Mouse (Mus musculus) intestine, postnatal 0 days (tissue): ENCODE results near the gene Phf20. TPM values are rescaled to one million over a fixed set of nuclear protein-coding genes. Genes with fewer than 3 reads are reported as not detected.
"Not testable (repeated sequence)": the region's sequence is repeated elsewhere in the genome, so short reads cannot be mapped to it uniquely, and the experiment has no call there.

ENCODE experiments used
- ATAC-seq: fragments of 200-750 bp; cut with Nextera tagmentation; 2 replicates; pipeline ENCODE4 v1.8.0; 2017; ENCODE audit warnings: mild to moderate bottlenecking, moderate TSS enrichment, moderate library complexity
- H3K27ac ChIP-seq: fragments of 300-500 bp; sonication (generic); 2 replicates; pipeline ENCODE4 v1.5.1; 2014; ENCODE audit warnings: mild to moderate bottlenecking, low read depth, low read length, moderate library complexity
- H3K27me3 ChIP-seq: fragments of 300-500 bp; sonication (generic); replicated peaks from 2 replicates; pipeline ENCODE4 v1.6.1; 2014; ENCODE audit warnings: low read length, mixed read lengths; ENCODE audit not compliant: control insufficient read depth, insufficient read depth
- H3K36me3 ChIP-seq: fragments of 300-500 bp; sonication (generic); 2 replicates; pipeline ENCODE4 v1.6.1; 2014; ENCODE audit warnings: mild to moderate bottlenecking, moderate library complexity; ENCODE audit not compliant: control insufficient read depth, insufficient read depth
- H3K4me1 ChIP-seq: fragments of 300-500 bp; sonication (generic); replicated peaks from 2 replicates; pipeline ENCODE4 v1.6.1; 2014; ENCODE audit warnings: antibody characterized with exemption, low read length, mixed read lengths; ENCODE audit not compliant: control insufficient read depth, insufficient read depth
- H3K4me2 ChIP-seq: fragments of 300-500 bp; sonication (generic); replicated peaks from 2 replicates; pipeline ENCODE4 v1.6.1; 2014; ENCODE audit warnings: low read depth, mild to moderate bottlenecking, moderate library complexity
- H3K4me3 ChIP-seq: fragments of 300-500 bp; sonication (generic); 2 replicates; pipeline ENCODE4 v1.5.1; 2014; ENCODE audit warnings: low read depth, low read length
- H3K9ac ChIP-seq: fragments of 300-500 bp; sonication (generic); 2 replicates; pipeline ENCODE4 v1.6.1; 2014; ENCODE audit warnings: mild to moderate bottlenecking, low read depth, low read length
- H3K9me3 ChIP-seq: fragments of 300-500 bp; sonication (generic); 2 replicates; pipeline ENCODE4 v1.6.1; 2016; ENCODE audit warnings: mixed run types; ENCODE audit not compliant: control insufficient read depth
- CTCF ChIP-seq: sonication (generic); IDR thresholded peaks from 2 replicates; pipeline ENCODE4 v1.5.1; 2016; ENCODE audit warnings: low read depth, mild to moderate bottlenecking, control low read depth, antibody characterized with exemption, moderate library complexity
- WGBS: fragments of 180-500 bp; shearing (Covaris S2); extraction: QIAGEN DNeasy Blood & Tissue Kit; methylation state at CpG from one replicate; pipeline ENCODE4 v1.1.7; 2014; 5-methylcytosine and 5-hydroxymethylcytosine counted together
- polyA plus RNA-seq: library from polyadenylated mRNA; unstranded; fragments of >200 nt; fragmentation: Nextera tagmentation; extraction: Ambion mirVana; gene quantifications from 2 replicates; pipeline ENCODE4 v1.2.1, GENCODE M21; 2015

Gene Phf20
- polyA plus RNA-seq, 1 experiment from 2014 or later = 20.9 TPM

DNA sequence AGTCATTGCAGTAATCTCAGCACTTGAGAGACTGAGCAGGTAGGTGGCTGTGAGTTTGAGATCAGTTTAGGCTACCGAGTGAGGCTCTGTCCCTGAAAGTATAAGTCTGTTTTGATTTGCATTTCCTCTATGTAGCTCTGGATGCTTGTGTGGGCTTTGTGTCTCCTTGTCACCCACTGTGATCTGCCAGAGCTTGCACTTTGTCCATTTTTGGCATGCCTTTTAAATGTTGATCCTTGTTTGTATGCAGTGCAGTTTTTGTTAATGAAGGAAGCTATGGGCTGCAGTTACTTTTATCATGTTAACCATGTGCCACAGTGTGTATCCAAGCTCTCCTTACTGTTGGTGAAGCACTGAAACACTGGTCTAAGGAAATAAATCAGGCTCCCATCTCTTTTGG is 21.5 kb downstream of the Phf20 start:
- TF ChIP-seq CTCF = no peak
- Histone ChIP-seq H3K4me3 (no peak overlapping the region), H3K36me3 (no peaks in the 10 kb centered on the region; the same call in 1 of the 2 replicates), H3K27ac (no peak overlapping the region), H3K9ac (no peak overlapping the region), H3K4me2 (no peak overlapping the region), H3K4me1 (no peaks in the 10 kb centered on the region), H3K27me3 (no peaks in the 10 kb centered on the region), H3K9me3 (no peaks in the 10 kb centered on the region)
- WGBS = 64% methylated on average over 1 of the region's 1 CpGs
- no peak for ATAC-seq

DNA sequence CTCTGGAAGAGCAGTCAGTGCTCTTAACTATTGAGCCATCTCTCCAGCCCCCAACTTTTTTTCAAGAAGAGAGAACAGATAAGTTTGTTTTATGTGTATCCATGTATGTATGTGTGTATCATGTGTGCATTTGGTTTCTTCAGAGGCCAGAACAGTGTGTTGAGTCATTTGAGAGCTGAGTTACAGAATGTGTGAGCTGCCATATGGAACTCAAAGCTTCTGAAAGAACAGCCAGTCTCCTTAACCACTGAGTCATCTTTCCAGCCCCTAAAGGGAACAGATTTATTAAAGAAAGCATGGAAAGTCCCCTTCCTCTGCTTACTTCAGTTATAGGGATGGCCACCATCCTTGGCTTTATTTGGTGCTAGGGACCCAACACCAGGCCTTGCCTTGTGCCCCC is 25.8 kb downstream of the Phf20 start:
- TF ChIP-seq CTCF = no peak
- no peaks in the 10 kb centered on the region for H3K4me1 ChIP-seq
- H3K9ac ChIP-seq = no peak overlapping the region
- no peak overlapping the region for H3K27ac ChIP-seq
- H3K27me3 ChIP-seq = no peaks in the 10 kb centered on the region
- no peak for ATAC-seq
- H3K4me2 ChIP-seq = no peak overlapping the region
- H3K36me3 ChIP-seq = peaks cover 14% of the 10 kb centered on the region
- no peaks in the 10 kb centered on the region for H3K9me3 ChIP-seq
- no peak overlapping the region for H3K4me3 ChIP-seq

DNA sequence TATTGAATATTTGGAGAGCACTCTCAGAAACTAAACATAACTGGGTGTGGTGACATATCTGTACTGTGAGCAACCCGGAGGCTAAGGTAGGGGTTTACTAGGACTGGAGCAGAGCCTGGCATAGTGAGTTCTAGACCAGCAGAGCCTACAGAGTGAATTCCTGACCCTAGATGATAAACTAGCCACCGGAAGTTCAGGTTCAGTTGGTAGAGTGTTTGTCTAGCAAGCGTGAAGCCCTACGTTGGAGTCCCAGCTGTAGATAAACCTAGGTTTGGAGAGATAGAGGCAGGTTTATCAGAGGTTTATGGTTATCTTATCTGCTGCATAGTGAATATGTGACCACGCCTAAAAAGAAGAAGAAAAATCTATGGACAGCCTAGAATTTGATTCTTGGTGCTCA is 27.8 kb downstream of the Phf20 start:
- 49% methylated on average over 5 of the region's 5 CpGs for WGBS
- Histone ChIP-seq H3K4me1 (no peaks in the 10 kb centered on the region), H3K9ac (no peak overlapping the region), H3K27ac (no peak overlapping the region), H3K4me2 (no peak overlapping the region), H3K27me3 (no peaks in the 10 kb centered on the region), H3K4me3 (no peak overlapping the region), H3K9me3 (no peaks in the 10 kb centered on the region), H3K36me3 (peaks cover 23% of the 10 kb centered on the region)
- no peak for ATAC-seq
- TF ChIP-seq CTCF = no peak

DNA sequence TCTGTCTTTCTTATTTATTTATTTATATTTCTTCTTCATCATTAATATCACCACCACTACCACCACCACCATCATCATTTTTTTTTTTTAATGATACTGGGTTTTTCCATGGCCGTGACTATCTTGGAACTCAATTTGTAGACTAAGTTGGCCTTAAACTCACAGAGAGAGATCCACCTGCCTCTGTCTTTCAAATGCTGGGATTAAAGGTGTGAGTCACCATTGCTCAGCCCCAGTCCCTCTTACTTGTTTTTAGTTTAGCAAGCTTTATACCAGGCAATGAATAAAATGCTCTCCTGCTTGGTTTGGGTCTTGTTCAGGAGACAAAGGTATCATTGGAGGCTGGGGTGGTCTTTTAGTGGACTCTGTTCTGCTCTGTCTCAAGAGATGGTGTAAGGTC is 31.4 kb downstream of the Phf20 start:
- H3K4me2 ChIP-seq = no peak overlapping the region
- peaks cover 34% of the 10 kb centered on the region for H3K36me3 ChIP-seq
- H3K27ac ChIP-seq = no peak overlapping the region
- H3K9me3 ChIP-seq = no peaks in the 10 kb centered on the region
- ATAC-seq = no peak
- H3K4me1 ChIP-seq = no peaks in the 10 kb centered on the region
- no peak overlapping the region for H3K4me3 ChIP-seq
- no peaks in the 10 kb centered on the region for H3K27me3 ChIP-seq
- no peak overlapping the region for H3K9ac ChIP-seq
- TF ChIP-seq CTCF = no peak
- 97% methylated on average over 1 of the region's 1 CpGs for WGBS

DNA sequence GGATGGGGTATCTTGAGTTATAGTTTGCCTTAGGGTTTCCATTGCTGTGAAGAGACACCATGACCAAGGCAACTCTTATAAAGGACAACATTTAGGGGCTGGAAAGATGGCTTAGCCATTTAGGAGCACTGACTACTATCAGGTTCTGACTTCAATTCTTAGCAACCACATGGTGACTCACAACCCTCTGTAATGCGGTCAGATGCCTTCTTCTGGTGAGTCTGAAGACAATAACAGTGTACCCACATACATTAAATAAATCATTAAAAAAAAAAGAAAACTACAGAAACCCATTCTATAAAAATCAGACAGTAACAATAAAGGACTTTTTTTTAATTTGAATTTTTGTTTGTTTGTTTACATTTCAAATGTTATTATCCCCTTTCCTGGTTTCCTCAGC is 32.9 kb downstream of the Phf20 start:
- no peaks in the 10 kb centered on the region for H3K9me3 ChIP-seq
- no peak for TF ChIP-seq CTCF
- no peak overlapping the region for H3K27ac ChIP-seq
- H3K4me3 ChIP-seq = no peak overlapping the region
- no peak overlapping the region for H3K4me2 ChIP-seq
- H3K9ac ChIP-seq = no peak overlapping the region
- no peak for ATAC-seq
- peaks cover 42% of the 10 kb centered on the region for H3K36me3 ChIP-seq
- H3K4me1 ChIP-seq = no peaks in the 10 kb centered on the region
- 90% methylated on average over 1 of the region's 1 CpGs for WGBS
- H3K27me3 ChIP-seq = no peaks in the 10 kb centered on the region

DNA sequence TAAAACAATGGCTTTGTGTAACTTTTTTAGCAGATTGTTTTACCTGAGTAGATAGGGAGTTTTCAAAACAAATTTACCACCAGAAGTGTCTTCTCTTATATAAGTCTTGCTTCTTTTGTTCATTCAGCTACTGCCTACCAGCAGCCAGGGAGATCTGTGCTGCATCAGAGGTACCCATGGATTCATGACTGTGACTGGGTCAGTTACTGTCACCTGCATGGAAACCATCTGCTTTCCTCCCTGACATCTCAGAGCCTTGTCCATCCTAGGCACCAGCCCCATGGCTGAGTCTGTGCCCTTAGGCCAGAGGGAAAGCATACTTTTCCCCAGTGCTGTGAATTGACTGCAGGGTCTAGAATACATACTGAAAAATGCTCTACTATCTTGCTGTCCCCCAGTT is 35.1 kb downstream of the Phf20 start:
- Histone ChIP-seq H3K9ac (no peak overlapping the region), H3K4me2 (no peak overlapping the region), H3K27ac (no peak overlapping the region), H3K27me3 (no peaks in the 10 kb centered on the region), H3K9me3 (no peaks in the 10 kb centered on the region), H3K4me3 (no peak overlapping the region), H3K36me3 (peaks cover 32% of the 10 kb centered on the region), H3K4me1 (no peaks in the 10 kb centered on the region)
- ATAC-seq = no peak
- no peak for TF ChIP-seq CTCF

DNA sequence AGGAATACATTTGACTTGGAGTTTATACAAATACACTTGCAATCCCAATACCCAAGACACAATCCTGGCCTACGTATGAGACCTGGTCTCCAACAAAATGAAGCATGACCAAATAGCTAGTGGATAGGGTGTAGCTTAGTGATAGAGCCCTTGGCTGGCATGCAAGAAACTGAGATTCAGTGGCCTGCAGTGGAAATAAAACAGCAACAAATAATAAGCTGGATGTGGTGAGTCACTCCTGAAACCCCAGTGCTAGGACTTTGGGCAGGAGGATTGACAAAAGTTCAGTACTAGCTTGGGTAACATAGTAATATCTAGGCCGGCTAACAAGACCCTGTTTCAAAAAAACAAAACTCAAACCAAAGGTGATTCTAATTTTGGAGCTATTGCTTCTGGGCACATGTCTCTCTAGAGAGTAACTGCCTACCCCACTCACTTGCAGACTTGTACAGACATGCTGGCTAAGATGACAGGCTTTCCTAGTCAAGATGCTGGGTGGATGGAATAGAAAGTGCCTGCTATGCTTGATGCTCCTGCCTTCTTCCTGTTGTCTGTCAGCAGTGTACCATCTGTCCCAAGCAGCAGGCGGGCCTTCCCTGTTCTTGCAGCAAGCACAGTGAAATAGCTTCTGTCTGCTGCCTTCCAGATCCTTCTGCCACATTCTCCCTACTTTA is 37.1 kb downstream of the Phf20 start:
- Histone ChIP-seq H3K9me3 (no peaks in the 10 kb centered on the region), H3K36me3 (peaks cover 24% of the 10 kb centered on the region), H3K4me3 (no peak overlapping the region), H3K4me1 (no peaks in the 10 kb centered on the region), H3K27ac (no peak overlapping the region; the same call in 1 of the 2 replicates), H3K9ac (no peak overlapping the region), H3K4me2 (no peak overlapping the region), H3K27me3 (no peaks in the 10 kb centered on the region)
- no peak for ATAC-seq
- TF ChIP-seq CTCF = no peak
- 86% methylated on average over 3 of the region's 3 CpGs for WGBS

DNA sequence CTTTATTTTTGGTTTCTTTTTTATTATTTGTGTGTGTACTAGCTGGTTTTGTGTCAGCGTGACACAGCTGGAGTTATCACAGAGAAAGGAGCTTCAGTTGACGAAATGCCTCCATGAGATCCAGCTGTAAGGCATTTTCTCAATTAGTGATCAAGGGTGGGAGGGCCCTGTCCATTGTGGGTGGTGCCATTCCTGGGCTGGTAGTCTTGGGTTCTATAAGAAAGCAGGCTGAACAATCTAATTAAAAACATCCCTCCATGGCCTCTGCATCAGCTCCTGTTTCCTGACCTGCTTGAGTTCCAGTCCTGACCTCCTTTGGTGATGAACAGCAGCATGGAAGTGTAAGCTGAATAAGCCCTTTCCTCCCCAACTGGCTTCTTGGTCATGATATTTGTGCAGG is 37.8 kb downstream of the Phf20 start:
- H3K36me3 ChIP-seq = peaks cover 20% of the 10 kb centered on the region
- H3K4me3 ChIP-seq, H3K27ac ChIP-seq, ATAC-seq, H3K9me3 ChIP-seq, H3K27me3 ChIP-seq, H3K9ac ChIP-seq, H3K4me1 ChIP-seq, H3K4me2 ChIP-seq: not testable (repeated sequence)
- WGBS = 87% methylated on average over 2 of the region's 2 CpGs
